Mouse (Mus musculus): ENCODE data around the gene Sfr1. TPM values are rescaled to one million over a fixed set of nuclear protein-coding genes. Genes with fewer than 3 reads are reported as not detected.

The Sfr1 gene
- polyA plus RNA-seq, 1 experiment from 2014 or later = 238 TPM

DNA sequence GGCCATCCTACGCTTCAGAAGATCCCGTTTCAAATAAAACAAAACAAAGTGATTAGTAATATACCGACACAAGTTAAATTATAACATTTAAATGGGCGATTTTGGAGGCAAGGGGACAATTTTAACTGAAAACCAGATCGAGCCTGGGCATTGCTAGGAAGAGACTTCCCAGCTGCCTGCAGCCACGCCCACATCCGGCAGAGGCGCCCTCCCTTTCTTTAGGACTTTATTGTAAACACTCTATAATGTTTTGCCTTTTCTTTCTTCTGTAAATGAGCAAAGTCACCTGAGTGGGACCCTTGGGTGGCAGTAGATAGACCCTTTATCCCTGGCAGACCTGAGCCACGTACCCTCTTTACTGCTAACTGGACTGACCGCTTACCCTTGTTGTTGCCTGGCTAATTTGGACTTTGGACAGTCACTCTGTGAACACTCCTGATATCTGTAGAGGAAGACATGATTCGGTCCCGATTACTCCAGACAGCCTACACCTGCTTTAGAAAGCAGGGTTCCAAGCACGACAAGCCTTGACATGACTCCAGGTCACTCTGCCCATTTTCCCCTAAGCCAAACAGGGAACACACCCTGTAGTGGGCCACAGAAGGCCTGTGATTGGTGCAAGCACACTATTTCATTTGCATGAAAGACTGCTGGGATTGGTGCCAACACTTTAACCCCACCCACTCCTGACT lies 26.3 kb upstream of the Sfr1 start:
- DNase-seq (ENCODE audit: low spot score) = no peak

DNA sequence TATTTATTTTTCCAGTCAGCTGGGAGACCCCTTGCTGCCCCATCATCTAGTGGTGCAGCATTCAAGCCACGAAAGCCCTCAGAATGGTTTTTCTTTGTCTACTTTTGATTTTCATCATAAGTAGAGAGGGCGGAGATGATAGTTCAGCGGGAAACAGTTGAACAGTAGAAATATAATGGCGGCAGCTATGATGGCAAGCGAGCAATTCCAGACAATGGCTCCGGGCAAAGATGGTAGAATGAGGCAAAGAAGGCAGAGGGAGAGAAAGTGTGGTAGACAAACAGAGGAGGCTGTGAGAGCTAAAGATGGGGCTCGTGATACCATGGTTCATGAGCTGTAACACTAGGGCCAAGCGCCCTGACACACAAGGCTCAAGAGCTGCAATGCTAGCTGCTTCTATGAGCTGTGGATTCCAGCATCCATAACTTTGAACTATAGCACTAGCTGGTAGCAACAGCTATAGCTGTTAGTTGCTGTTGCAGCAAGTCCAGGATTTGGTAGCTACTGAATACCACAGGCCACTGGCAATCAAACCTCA lies 25.6 kb upstream of the Sfr1 start:
- no peaks in the 10 kb centered on the region for H3K9me3 ChIP-seq (ENCODE audit: control insufficient read depth, low read length)
- no peaks in the 10 kb centered on the region for H3K4me1 ChIP-seq (replicated peaks; ENCODE audit: control insufficient read depth, insufficient read depth, low read length)
- 86% methylated on average over 8 of the region's 8 CpGs for WGBS
- H3K27me3 ChIP-seq (replicated peaks; ENCODE audit: control insufficient read depth, insufficient read depth, low read length) = no peaks in the 10 kb centered on the region
- H3K27ac ChIP-seq (ENCODE audit: low read depth, low read length) = no peak overlapping the region
- no peak overlapping the region for H3K4me2 ChIP-seq
- ATAC-seq (replicated peaks; ENCODE audit: low FRiP score) = no peak
- no peak overlapping the region for H3K4me3 ChIP-seq (ENCODE audit: low read depth, low read length)
- no peak for DNase-seq (ENCODE audit: low spot score)
- no peaks in the 10 kb centered on the region for H3K36me3 ChIP-seq (ENCODE audit: control insufficient read depth, insufficient read depth, low read length)
- H3K9ac ChIP-seq (ENCODE audit: low read depth, low read length) = no peak overlapping the region

More for the DNA sequence above, 26.3 kb upstream of the Sfr1 start:
- H3K4me2 ChIP-seq = no peak overlapping the region
- no peaks in the 10 kb centered on the region for H3K27me3 ChIP-seq (replicated peaks; ENCODE audit: control insufficient read depth, insufficient read depth, low read length)
- H3K36me3 ChIP-seq (ENCODE audit: control insufficient read depth, insufficient read depth, low read length) = no peaks in the 10 kb centered on the region
- no peak overlapping the region for H3K4me3 ChIP-seq (ENCODE audit: low read depth, low read length)
- 64% methylated on average over 13 of the region's 13 CpGs for WGBS
- H3K27ac ChIP-seq (ENCODE audit: low read depth, low read length) = no peak overlapping the region
- no peaks in the 10 kb centered on the region for H3K9me3 ChIP-seq (ENCODE audit: control insufficient read depth, low read length)
- ATAC-seq (replicated peaks; ENCODE audit: low FRiP score) = no peak
- no peak overlapping the region for H3K9ac ChIP-seq (ENCODE audit: low read depth, low read length)
- H3K4me1 ChIP-seq (replicated peaks; ENCODE audit: control insufficient read depth, insufficient read depth, low read length) = no peaks in the 10 kb centered on the region

DNA sequence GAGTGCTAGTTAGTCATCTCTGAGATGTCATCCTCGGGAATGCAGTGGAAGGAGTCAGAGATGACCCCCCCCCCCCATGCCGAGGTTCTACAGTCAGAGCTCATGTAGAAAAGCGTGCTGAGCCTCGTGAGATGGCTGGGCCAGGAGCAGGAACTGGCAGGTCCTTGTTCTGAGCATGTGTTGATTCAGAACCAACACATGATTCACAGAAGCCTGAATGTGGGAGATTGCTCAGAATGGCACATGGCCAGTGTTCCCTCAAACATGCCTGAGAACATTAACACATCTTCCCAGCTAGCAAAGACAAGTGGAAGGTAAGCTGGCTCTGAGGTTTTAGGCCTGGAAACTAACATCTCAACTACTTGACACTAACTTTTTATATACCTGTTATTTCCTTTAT lies 21.1 kb upstream of the Sfr1 start:
- Histone ChIP-seq H3K27ac (ENCODE audit: low read depth, low read length) (no peak overlapping the region), H3K9me3 (ENCODE audit: control insufficient read depth, low read length) (no peaks in the 10 kb centered on the region), H3K36me3 (ENCODE audit: control insufficient read depth, insufficient read depth, low read length) (no peaks in the 10 kb centered on the region), H3K4me2 (no peak overlapping the region), H3K4me3 (ENCODE audit: low read depth, low read length) (no peak overlapping the region), H3K4me1 (replicated peaks; ENCODE audit: control insufficient read depth, insufficient read depth, low read length) (no peaks in the 10 kb centered on the region), H3K9ac (ENCODE audit: low read depth, low read length) (no peak overlapping the region), H3K27me3 (replicated peaks; ENCODE audit: control insufficient read depth, insufficient read depth, low read length) (no peaks in the 10 kb centered on the region)
- DNase-seq (ENCODE audit: low spot score) (no peak), ATAC-seq (replicated peaks; ENCODE audit: low FRiP score) (no peak)
- 68% methylated on average over 4 of the region's 4 CpGs for WGBS

DNA sequence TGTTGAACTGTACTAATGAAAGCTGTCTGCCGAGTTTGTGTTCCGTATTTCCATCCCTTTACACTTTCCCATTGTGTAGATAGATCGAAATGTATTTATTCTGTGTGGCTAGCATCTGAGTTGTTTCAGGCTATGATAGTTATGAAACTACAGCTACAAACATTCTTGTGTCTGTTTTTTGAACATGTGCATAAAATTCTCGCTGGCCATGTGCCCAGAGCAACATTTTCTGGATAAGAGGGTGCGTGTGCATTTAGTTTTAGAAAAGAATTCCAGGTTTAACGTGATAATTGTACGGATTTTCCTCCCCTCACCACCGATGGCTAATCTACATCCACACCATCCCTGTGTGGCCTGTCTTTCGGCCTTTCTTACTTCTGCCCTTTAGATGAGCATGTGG lies 18.0 kb upstream of the Sfr1 start:
- Histone ChIP-seq H3K27ac (ENCODE audit: low read depth, low read length) (no peak overlapping the region), H3K4me1 (replicated peaks; ENCODE audit: control insufficient read depth, insufficient read depth, low read length) (no peaks in the 10 kb centered on the region), H3K36me3 (ENCODE audit: control insufficient read depth, insufficient read depth, low read length) (no peaks in the 10 kb centered on the region), H3K9me3 (ENCODE audit: control insufficient read depth, low read length) (0 out of 2 replicates have a peak, but pooled peaks cover 3% of the 10 kb centered on the region), H3K4me2 (no peak overlapping the region), H3K27me3 (replicated peaks; ENCODE audit: control insufficient read depth, insufficient read depth, low read length) (no peaks in the 10 kb centered on the region), H3K4me3 (ENCODE audit: low read depth, low read length) (no peak overlapping the region), H3K9ac (ENCODE audit: low read depth, low read length) (no peak overlapping the region)
- DNase-seq (ENCODE audit: low spot score) (no peak), ATAC-seq (replicated peaks; ENCODE audit: low FRiP score) (no peak)
- WGBS = 80% methylated on average over 9 of the region's 9 CpGs

DNA sequence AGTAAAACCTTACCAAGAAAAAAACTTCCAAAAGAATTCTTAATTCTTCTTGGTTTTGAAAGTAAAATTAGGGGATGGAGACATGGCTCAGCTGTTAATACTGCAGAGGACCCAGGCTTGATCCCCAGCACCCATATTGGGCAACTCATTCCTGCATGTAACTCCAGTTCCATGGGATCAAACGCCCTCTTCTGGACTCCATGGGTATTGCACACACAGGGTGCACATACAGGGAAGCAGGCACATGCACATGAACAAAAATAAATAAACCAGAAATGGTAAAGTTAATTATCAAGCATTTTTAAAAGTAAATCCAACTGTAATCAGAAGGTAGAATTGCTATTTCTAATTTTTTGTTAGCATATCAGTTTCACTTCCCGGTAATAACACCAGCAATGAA lies 15.3 kb upstream of the Sfr1 start:
- H3K9me3 ChIP-seq (ENCODE audit: control insufficient read depth, low read length) = 0 out of 2 replicates have a peak, but pooled peaks cover 3% of the 10 kb centered on the region
- H3K4me2 ChIP-seq = no peak overlapping the region
- no peaks in the 10 kb centered on the region for H3K36me3 ChIP-seq (ENCODE audit: control insufficient read depth, insufficient read depth, low read length)
- 48% methylated on average over 2 of the region's 2 CpGs for WGBS
- H3K4me3 ChIP-seq (ENCODE audit: low read depth, low read length) = no peak overlapping the region
- H3K27me3 ChIP-seq (replicated peaks; ENCODE audit: control insufficient read depth, insufficient read depth, low read length) = no peaks in the 10 kb centered on the region
- no peak overlapping the region for H3K9ac ChIP-seq (ENCODE audit: low read depth, low read length)
- no peak overlapping the region for H3K27ac ChIP-seq (ENCODE audit: low read depth, low read length)
- ATAC-seq (replicated peaks; ENCODE audit: low FRiP score) (no peak), DNase-seq (ENCODE audit: low spot score) (no peak)
- H3K4me1 ChIP-seq (replicated peaks; ENCODE audit: control insufficient read depth, insufficient read depth, low read length) = no peaks in the 10 kb centered on the region

DNA sequence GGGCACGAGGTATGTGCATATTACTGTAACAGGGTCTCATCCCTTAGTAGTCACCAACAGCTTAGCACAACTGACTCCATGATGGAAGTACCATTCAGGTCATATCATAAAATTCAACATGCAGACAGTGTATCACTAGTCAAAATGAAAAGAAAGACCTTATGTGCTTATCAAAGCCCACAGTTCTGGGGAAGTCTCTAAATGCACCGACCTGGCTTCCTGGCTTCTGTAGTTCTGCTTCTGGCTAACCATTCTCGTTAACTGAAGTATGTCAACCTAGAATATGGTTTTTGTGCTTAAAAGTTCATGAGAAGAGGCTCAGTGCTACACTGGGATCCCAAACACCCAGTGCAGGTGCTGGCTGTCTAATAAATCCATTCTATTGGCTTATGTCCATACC lies 12.3 kb upstream of the Sfr1 start:
- Histone ChIP-seq H3K27ac (ENCODE audit: low read depth, low read length) (no peak overlapping the region), H3K36me3 (ENCODE audit: control insufficient read depth, insufficient read depth, low read length) (no peaks in the 10 kb centered on the region), H3K4me1 (replicated peaks; ENCODE audit: control insufficient read depth, insufficient read depth, low read length) (no peaks in the 10 kb centered on the region), H3K4me2 (no peak overlapping the region), H3K4me3 (ENCODE audit: low read depth, low read length) (no peak overlapping the region), H3K9me3 (ENCODE audit: control insufficient read depth, low read length) (0 out of 2 replicates have a peak, but pooled peaks cover 3% of the 10 kb centered on the region), H3K27me3 (replicated peaks; ENCODE audit: control insufficient read depth, insufficient read depth, low read length) (no peaks in the 10 kb centered on the region), H3K9ac (ENCODE audit: low read depth, low read length) (no peak overlapping the region)
- ATAC-seq (replicated peaks; ENCODE audit: low FRiP score) = no peak
- WGBS = 69% methylated on average over 3 of the region's 3 CpGs
- no peak for DNase-seq (ENCODE audit: low spot score)

DNA sequence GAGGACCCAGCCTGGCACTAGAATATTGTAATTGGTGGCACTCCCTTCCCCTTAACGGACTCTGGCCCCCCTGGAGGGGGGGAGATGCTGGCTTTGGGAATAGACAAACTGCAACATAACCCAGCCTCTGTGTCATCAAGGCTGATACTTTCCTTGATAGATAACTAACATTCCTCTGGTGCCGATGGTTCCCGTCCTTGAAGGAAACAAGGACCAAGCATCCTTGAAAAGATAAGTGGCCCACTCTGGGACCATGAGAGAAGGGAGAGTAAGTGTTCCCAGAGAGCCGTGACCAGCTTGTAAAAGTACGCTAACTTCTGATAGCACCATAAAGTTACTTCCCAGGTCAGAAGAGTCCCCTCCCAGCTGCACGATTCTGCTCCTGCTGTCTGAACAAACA lies 9.0 kb upstream of the Sfr1 start:
- Histone ChIP-seq H3K9ac (ENCODE audit: low read depth, low read length) (no peak overlapping the region), H3K27me3 (replicated peaks; ENCODE audit: control insufficient read depth, insufficient read depth, low read length) (no peaks in the 10 kb centered on the region), H3K4me1 (replicated peaks; ENCODE audit: control insufficient read depth, insufficient read depth, low read length) (no peaks in the 10 kb centered on the region), H3K36me3 (ENCODE audit: control insufficient read depth, insufficient read depth, low read length) (no peaks in the 10 kb centered on the region), H3K4me3 (ENCODE audit: low read depth, low read length) (no peak overlapping the region), H3K9me3 (ENCODE audit: control insufficient read depth, low read length) (no peaks in the 10 kb centered on the region), H3K27ac (ENCODE audit: low read depth, low read length) (no peak overlapping the region), H3K4me2 (no peak overlapping the region)
- no peak for DNase-seq (ENCODE audit: low spot score)
- 57% methylated on average over 6 of the region's 6 CpGs for WGBS
- no peak for ATAC-seq (replicated peaks; ENCODE audit: low FRiP score)

DNA sequence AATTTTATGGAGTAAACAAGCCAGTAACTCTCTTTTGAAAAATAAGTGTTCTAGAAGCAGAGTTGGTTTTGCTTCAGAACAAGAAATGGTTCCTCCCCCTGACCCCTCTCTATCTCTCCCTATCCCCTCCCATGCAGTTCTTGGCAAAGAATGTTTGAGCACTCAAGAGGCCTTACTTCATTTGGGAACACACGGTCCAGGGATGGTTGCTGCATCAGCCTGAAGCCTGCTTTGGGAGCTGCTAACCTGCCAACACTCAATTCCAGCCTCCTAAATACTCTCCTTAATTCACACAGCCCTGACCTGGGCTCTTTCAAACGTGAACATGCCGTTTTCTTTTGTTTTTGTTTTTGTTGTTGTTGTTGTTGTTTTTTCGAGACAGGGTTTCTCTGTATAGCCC lies 6.6 kb upstream of the Sfr1 start:
- ATAC-seq (replicated peaks; ENCODE audit: low FRiP score) (no peak), DNase-seq (ENCODE audit: low spot score) (no peak)
- Histone ChIP-seq H3K4me1 (replicated peaks; ENCODE audit: control insufficient read depth, insufficient read depth, low read length) (no peaks in the 10 kb centered on the region), H3K27ac (ENCODE audit: low read depth, low read length) (no peak overlapping the region), H3K4me3 (ENCODE audit: low read depth, low read length) (no peak overlapping the region), H3K9me3 (ENCODE audit: control insufficient read depth, low read length) (no peaks in the 10 kb centered on the region), H3K9ac (ENCODE audit: low read depth, low read length) (no peak overlapping the region), H3K4me2 (no peak overlapping the region), H3K36me3 (ENCODE audit: control insufficient read depth, insufficient read depth, low read length) (no peaks in the 10 kb centered on the region), H3K27me3 (replicated peaks; ENCODE audit: control insufficient read depth, insufficient read depth, low read length) (no peaks in the 10 kb centered on the region)
- 73% methylated on average over 4 of the region's 4 CpGs for WGBS

DNA sequence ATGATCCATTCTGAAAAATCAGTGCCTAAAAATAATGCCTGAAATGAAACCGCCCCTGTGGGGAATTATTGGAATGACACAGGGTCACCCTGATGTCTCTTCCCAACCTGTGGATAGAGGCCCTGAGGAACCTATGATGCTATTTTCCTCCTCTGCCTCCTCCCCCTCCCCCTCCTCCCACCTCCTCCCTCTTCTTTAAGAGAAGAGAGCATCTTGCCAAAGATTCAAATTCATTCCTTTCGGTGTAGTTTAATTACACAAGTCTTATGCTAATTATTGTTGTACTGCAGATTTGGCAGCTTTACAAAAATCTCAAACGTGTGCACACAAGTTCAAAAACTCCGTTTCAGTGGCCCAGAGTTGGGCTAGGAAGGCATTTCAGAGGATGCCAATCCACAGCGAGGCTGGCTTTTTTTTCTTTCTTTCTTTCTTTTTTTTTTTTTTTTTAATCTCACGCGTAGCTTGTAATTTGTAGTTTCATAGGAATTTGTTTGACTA lies 5.8 kb upstream of the Sfr1 start:
- H3K36me3 ChIP-seq (ENCODE audit: control insufficient read depth, insufficient read depth, low read length) = no peaks in the 10 kb centered on the region
- no peaks in the 10 kb centered on the region for H3K27me3 ChIP-seq (replicated peaks; ENCODE audit: control insufficient read depth, insufficient read depth, low read length)
- ATAC-seq (replicated peaks; ENCODE audit: low FRiP score) (no peak), DNase-seq (ENCODE audit: low spot score) (no peak)
- no peak overlapping the region for H3K9ac ChIP-seq (ENCODE audit: low read depth, low read length)
- H3K9me3 ChIP-seq (ENCODE audit: control insufficient read depth, low read length) = no peaks in the 10 kb centered on the region
- no peak overlapping the region for H3K4me2 ChIP-seq
- 83% methylated on average over 7 of the region's 7 CpGs for WGBS
- peaks cover 5% of the 10 kb centered on the region; the same call in 1 of the 2 replicates for H3K4me1 ChIP-seq (replicated peaks; ENCODE audit: control insufficient read depth, insufficient read depth, low read length)
- H3K27ac ChIP-seq (ENCODE audit: low read depth, low read length) = no peak overlapping the region
- H3K4me3 ChIP-seq (ENCODE audit: low read depth, low read length) = no peak overlapping the region

All from liver, embryonic 11.5 days (tissue).